Mouse (Mus musculus) frontal cortex, postnatal 10 days (tissue): ENCODE results near the gene Vav2.

Experiments
- DNase-seq, 2 experiments: peaks; one replicate each; pipeline ENCODE4 v3.0.0; 2022; ENCODE audit warnings: low spot score in 2 of 2, mixed read lengths in 1 of 2

Gene Vav2

DNA sequence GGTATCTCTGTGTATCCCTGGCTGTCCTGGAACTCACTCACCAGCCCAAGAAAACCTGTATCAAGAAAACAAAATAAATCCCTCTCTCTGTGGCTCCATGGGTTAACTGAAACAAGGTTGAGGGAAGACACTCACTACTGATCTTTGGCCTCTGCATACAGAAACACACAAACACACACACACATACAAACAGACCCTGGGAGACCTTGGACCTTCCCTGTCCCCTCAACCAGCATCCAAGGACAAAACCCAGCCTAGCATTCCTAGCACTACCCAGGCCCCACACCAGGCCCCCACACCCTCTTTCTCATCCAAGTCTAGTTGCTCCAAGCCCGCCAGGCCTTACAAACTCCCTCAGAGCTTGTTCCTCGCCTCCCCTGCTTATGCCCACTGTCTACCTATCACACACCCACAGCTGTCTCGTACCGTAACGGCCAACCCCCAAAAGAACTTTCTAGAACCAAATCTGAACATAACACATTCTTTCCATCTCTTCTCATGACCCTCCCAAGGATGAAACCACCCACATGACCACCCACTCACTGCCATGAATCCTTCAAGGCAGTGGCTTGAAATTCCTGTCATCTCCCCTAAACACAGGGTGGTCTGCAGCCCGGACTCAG lies 16.2 kb downstream of the Vav2 start:
- DNase-seq = no peak

DNA sequence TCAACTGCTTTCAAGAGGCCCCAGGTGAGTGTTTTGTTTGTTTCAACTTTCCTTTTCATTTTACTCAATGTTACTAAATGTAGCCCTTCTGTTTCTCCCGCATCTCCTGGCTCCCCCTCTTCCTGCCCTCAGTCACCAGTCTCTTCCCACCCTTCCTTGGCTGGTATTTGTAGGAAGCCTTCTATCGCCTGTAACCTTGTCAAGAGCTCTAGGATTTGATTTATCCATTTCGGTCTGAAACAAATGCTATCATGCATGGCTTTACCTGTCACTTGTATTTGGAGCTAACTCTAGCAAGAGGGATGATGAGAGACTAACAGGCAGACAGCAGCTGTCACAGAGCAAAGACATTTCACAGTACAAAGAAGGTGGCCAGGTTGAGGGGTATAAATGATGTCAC lies 18.6 kb downstream of the Vav2 start:
- no peak for DNase-seq

DNA sequence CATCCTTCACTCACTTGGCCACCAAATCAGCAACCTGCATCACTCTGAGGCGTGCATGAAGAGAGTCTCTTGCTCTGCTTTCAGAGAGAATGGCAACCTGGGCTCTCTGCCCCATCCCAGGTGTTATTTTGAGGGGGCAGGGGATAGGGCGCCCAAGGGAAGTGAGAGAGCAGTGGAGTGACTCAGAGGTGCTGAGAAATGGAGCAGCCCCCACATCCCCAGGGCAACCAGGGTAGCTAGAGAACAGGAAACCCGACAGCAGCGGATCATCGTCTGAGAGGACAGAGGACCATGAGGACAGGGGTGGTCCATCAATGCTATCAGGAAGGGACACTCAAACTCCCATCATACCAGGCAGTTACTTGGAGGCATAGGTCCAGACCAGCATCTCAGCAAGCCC lies 19.9 kb downstream of the Vav2 start:
- no peak for DNase-seq

DNA sequence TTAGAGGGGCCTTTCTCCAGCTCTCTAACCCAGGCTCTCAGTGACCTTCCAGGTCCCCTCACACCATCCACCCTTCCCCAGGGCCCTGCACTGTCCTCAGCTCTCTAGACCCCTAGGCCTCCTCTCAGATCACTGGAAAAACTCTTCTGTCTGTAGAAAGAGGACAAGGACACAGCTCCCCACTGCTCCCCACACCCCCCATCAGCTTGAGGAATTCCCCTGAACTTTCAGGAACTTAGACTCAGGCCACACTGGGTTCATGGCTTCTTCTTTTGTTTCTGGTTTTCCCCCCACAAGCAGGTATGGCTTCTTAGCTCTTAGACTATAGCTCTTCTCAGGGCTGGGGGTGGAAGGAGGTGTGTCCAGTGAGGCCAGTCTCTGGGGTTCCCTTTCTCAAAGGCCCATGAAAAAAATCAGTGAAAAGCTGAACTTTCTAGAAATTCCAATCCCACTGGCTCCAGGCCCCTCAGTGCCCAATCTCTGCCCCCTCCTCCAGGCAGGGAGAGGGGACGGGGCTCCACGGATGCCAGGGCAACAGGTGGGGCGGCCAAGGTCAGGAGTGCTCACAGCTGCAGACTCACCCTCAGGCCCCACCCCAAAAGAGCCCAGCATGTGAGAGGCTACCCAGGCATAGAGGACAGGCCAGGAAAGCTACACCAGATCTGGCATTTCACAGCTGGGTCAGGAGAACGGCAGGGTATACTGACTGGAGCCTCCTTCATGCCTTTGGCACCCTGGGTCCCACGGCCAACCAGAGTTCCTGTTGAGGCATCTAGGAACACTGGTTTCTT lies 21.5 kb downstream of the Vav2 start:
- DNase-seq = no peak

DNA sequence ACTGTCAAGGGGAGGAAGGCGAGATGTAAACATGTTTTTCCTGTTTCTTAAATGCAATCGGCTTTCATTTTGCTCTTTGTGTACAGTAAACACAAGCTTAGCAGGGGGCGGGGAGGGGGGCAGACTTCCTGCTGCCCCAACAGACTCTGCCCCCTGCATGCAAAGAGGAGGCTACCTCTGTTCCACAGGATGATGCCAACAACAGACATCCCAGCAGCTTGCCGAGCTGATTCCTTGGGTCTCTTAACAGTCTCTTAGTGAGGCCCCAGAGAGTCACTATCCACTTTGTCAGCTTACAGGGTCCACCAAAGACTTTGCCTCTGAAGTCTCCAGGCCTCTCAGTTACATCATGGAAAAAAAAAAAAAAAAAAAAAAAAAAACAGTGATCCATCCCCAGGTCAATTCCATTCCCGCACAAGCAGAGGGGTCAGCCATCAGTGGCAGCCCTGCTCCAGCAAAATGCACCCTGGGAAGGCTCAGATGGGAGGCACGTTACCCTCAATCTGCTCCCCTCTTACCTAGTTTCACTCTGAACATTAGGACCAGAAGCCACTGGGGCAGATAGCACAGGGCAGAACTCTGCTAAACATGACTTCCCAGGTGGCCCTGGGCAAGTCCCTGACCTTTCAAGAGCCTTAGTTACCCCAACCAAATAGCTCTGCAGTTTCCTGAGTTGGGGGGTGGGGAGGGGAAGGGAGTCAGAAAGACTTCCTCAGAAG lies 22.3 kb downstream of the Vav2 start:
- no peak for DNase-seq

DNA sequence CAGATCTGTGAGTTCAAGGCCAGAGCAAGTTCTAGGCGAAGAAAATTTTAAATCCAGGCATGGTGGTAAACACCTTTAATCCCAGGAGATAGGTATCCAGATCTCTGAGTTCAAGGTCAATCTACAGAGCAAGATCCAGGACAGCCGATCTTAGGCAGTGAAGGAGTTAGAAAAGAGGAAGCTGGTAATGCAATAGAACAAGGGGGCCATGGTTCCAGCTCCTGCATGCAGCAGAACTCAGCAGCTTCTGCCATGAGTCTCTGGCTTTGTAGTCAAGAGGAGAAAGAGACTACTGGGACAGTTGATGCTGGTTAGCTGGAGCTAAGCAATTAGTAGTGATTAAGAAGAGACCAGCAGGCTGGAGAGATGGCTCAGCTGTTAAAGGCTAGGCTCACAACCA lies 25.3 kb downstream of the Vav2 start:
- DNase-seq = no peak

DNA sequence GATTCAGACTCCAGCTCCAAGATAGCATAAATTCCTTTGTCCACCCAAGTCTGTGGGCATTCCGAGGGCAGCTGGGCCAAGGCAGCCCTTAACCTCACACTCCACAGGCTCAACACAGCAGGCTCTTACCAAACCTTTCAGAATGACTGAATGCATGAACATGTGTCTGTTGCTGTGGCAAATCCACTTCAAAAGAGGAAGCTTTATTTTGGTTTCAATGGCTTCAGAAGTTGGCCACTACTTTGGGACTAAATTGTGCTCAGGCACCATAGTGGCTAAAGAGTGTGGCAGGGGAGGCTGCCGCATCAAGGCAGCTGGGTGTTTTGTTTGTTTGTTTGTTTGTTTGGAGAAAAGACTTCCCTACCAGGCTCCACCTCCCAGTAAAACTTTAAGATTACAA lies 26.8 kb downstream of the Vav2 start:
- DNase-seq = no peak

DNA sequence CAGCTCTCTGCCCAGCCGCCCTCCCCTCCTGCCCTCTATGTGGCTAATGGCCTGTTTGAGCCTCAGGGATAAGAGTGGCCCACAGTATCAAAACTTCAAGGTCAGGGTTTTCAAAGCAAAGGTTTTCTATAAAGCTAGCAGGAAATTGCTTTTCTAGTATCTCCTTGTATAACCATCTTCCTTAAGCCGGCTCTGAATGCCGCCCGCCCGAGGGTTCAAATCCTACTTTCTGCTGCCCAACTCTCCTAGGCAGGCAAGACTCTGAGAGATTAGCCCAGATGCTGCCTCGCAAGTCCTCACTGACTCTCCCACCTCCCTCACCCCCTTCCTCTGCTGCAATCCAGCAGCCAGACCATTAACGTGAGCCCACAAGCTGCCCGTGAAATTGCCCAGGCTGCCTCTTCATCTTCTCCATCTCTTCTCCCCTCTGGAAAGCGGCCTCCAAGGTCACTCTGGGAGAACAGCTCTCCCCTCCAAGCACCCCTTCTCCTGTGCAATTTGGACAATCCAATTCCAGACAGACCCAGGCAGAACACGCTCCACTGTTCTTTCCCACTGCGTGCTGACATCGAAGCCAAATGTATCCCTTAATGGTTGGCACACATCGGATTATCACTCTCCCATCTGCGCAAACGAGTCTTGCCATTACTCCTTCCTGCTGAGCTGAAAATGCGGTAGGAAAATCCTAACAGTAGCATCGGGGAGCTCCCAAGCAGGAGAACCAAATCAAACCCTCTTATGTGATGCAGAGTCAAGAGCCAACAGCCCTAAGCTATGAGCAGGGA lies 30.0 kb downstream of the Vav2 start:
- no peak for DNase-seq

DNA sequence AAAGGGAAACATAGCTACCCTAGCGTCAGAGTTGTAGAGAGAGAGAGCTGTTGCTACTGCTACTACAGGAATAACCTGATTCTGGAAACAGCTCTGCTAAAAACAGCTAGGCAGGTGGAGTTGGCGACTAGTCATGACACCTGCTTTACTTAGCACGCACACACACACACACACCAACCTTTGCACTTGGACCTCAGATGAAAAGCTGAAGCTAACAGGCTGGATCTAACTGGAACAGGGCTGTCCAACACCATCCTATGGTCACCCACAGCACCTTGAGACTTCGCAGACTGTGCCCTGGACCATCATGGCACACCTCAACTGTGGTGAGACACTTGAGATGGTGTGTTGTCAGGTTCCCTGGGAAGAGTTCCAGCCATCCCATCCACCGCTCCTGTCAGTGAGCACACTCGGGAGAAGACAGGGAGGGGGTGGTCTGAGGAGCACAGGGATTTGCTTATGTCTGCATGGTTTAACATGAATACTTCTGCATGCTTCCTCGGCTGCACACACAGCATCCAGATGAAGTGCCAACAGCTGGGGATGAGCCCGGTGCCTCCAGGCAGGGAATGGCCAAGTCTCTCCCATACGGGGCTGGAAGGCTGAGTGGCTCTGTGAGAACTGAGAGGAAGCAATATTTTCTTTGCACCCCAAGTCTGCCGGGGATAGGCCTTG lies 32.5 kb downstream of the Vav2 start:
- DNase-seq = no peak

DNA sequence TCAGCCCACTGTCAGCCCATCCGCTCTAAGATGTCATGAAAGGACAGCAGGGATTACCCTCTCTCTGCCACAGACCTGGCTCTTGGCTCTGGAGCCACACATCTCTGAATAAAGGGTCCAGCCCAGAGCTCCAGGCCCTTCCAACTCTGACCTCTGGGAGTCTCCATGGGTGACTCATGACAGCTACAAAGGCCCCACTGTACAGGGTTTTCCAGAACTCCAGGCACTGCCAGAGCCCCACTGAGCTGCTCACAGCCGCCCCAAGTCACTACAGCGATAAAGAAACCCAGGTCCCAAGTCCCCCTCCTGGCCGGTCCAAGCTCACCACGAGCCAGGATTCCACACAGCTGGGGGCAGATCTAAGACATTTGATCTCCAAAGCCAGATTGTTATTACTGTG lies 34.6 kb downstream of the Vav2 start:
- no peak for DNase-seq

DNA sequence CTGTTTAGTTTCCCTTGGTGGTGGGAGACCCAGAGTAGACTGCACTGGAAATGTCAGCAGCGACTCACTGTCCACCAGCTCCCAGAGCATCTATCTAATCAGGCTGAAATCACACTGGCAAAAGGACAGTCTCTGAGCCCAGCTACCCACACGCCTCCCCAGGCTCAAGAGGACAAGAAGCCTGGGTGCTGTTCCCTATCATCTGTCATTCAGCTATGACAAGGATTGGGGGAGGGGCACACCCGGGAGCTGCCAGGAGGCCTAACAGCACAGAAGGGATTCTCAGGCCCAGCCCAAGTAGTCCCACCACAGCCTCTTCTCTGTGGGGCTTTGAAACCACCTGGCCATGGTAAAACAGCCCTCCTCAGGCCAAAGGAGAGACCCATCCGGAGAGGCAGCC lies 36.1 kb downstream of the Vav2 start:
- DNase-seq = no peak

DNA sequence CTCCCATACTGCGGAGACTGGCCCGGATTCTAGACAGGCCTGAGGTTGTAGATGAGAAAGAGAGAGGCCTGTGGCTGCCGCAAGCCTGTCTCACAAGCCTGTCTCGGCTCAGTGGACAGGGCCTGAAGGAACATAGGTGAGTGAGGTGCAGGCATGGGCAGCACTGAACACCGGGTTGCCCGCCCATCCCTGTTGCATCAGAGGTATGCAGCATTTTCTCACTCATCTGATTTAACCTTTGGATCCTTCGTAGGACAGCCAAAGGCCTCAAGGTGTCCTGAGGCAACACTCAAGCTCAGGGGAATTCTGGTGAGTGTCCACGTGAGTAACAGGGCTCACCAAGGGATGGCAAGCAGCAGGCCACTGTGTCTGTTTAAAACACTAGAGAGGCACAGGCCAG lies 36.5 kb downstream of the Vav2 start:
- DNase-seq = no peak

DNA sequence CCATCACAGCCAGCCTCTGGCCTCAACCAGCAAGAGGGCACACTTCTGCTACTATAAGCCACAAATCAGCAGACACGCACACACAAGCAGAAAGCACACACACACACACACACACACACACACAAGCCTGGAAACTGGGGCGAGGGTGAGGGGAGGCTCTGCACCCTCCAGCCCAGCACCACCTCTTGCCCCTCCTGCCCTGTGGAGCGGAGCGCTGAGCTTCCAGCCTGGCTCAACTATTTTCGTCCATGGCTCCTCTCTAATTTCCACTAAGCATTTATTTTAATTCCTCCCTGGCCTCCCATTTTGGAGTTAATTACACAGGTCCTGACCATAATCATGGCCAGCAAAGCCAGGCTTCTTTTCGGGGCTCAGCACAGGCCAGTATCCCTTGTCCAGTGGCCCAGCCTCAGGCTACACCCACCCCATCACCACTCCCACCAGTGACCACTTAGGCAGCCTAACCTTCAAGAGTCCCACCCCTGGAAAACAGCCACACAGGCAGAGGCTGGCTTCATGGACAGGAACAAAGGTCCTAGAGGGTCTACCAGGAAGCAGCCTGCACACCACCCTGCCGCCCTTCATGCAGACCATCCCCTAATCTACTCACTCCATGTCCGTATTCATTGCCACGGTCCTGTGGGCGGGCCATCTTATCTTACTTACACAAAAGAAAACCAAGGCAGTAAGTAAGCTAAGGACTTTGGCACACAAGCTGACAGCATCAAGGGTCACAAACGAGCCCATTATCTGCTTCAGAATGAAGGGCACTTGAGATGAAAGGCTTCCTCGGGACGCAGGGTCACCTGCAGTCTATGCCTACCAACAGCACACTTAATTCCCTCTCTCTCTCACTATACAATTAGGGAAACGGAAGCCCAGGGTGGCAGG lies 37.3 kb downstream of the Vav2 start:
- no peak for DNase-seq

DNA sequence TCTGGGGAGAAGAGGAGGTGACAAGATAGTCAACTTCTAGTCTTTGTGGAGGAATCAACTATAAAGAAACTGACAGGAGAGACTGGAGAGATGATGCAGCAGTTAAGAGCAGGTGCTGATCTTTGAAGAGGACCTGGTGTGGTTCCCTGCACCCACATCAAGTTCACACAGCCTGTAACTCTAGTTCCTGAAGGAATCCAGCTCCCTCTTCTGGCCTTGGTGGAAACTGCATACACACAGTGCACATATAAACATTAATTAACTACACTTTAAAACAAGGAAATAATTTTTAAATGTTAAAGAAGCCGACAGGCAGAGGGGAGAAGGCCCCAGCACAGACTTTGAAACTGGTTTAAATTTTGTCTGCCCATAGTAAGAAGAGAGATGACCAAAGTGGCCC lies 39.6 kb downstream of the Vav2 start:
- no peak for DNase-seq

DNA sequence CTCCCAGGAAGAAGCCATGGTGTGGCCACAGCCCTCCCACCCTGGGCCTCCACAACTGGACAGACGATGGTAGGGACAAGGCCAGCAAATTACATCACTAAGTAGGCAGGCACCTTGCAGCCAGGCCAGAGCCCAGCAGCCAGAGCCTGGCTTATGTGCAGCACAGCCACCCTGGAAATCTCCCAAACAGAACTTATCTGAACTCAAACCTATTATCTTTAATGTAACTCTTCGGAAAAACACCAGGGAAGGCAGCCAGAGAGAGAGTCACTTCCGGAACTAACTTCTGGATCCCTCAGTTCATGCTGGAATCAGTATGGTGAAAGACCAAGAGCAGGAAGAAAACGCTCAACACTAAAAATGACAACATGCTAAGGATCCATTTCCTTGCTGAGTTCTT lies 45.1 kb downstream of the Vav2 start:
- no peak for DNase-seq

DNA sequence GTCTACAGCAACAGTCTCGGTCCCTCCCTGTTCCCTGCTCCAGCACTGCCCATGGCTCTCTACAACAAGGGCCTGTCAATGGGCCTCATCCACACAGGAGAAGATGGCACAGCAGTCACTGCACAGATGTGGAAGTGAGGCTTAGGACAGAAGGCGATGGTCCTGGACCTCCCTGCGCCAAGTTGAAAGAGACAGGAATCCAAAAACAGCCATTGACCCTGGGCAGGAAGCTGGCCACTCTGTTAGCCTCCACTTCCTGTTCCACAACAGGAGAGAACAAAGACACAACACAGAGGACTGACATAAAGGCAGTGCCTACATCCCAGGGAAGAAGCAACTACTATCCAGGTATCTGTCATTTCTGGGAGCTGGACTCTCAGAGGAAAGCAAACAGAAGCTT lies 45.6 kb downstream of the Vav2 start:
- no peak for DNase-seq

DNA sequence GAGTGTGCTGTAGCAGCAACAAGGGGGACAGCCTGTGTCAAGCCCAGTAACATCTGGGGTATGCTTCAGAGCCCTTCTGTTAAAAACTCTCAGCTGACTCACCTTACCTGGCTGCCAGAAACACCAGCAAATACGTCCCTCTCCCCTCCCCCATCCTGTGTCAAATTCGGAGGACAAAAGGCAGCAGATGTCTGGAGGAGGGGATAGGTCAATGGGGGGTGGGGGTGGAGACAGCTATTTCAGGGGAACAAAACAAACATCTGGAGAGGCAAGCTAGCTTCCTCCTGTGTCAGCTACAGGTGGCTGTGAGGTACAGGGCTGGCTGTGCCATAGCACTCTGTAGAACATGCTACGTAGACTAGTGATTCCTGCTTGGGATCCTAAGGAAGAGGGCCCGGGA lies 49.0 kb downstream of the Vav2 start:
- DNase-seq = no peak

DNA sequence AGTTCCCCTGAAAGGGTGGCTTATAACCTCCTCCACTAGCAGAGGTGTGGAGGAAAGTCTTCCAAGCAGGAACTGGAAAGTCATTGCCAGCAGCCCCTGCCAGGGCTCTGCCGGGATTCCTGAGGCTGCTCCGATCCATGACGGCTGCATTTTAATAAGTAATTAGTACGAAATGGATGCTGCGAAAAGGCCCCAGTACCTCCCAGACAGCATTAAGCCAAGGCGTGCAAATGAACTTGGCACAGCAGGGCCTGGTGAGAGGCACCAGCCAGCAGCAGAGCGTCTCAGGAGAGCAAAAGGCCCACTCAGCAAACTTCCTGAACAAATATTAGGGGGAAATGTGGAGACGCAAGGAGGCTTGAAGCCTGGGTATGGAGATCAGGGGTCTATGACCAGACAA lies 49.7 kb downstream of the Vav2 start:
- no peak for DNase-seq

DNA sequence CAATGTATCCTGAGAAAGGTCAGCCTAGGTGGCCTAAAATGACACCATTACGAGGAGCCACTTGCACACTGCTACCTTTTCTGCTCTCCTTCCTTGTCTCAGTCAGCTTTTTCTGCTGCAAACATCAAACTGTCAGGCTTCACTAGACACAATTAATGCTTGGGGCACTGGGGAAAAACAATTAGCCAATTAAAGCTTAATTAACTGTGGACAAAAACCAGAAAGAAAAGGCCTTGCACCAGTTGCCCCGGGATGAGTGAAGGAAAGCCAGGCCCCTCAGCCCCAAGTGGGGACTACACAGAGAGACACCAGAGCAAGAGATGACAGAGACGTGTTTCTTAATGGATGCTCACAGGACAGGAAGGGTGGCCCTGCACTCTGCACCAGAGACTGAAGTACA lies 51.7 kb downstream of the Vav2 start:
- DNase-seq = no peak

DNA sequence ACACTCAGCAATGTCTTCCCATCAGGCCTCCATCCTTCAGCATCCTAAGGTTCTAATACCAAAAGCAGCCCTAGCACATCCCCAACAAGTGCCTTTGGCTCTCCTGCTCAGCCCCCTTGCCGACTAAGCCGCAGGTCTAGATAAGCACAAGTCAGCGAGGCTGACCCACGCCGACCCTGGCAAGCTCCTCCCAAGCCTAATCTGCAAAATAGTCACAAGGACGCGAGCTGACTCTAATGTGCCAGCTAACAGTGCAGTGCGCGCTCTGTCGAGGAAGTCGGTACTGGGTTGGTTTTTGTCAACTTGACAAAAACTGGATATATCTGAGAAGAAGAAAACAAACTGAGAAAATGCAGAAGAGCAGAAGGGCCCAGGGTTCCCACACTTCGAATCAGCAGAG lies 53.5 kb downstream of the Vav2 start:
- no peak for DNase-seq

DNA sequence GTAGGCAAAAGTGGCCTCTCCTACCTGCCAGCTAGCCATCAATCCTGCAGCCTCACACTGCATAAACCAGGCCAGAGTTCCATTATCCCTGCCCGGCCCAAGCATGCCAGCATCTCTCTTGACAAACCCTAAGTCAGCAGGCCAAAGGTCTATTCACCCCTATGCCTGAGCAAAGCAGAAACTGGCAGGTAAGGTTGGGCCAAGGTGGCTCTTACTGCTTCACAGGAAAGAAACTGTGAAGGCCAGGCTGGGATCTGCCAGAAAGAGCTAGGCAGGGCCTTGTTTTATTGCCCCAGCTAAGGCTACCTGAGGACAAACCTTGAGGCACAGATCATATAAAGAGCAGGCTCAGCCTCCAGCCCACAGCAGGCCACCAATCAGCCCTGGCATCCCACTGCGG lies 55.4 kb downstream of the Vav2 start:
- no peak for DNase-seq
